Mouse (Mus musculus) neutrophil, adult 5-6 weeks (primary cell): Measurements from ENCODE around the gene Ap1b1. TPM values are rescaled to one million over a fixed set of nuclear protein-coding genes. Genes with fewer than 3 reads are reported as not detected.

Source experiments
- ATAC-seq: fragments of 151-379, 151-347 bp; 2 replicates; pipeline ENCODE4 v1.8.0; 2017; ENCODE audit warnings: mild to moderate bottlenecking, moderate TSS enrichment; ENCODE audit not compliant: insufficient number of reproducible peaks, poor library complexity, low FRiP score, severe bottlenecking; ENCODE audit errors: extremely low read depth
- total RNA-seq: library from RNA; stranded (forward); fragments of 200-1000 nt; gene quantifications from 2 replicates; pipeline ENCODE4 v1.2.3, GENCODE M21; 2017

The Ap1b1 gene
- total RNA-seq, 1 experiment from 2014 or later = 37.9 TPM

DNA sequence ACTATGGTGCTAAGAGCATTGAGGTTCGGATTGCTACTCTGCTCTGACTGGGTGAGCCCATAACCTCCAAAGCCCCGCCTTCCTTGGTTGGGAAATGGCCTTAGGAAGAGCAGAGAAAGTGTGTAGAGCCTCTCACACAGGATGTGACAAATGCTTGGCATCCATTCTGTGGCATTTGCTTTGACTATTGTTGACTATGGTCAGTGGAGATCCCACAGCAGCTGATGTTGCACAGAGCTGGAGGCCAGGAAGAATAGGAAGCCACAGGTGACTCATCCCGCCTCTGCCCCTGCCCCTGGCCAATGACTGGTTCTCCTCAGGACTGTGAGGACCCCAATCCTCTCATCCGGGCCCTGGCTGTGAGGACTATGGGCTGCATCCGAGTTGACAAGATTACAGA is 29.7 kb downstream of the Ap1b1 start:
- ATAC-seq = no peak

DNA sequence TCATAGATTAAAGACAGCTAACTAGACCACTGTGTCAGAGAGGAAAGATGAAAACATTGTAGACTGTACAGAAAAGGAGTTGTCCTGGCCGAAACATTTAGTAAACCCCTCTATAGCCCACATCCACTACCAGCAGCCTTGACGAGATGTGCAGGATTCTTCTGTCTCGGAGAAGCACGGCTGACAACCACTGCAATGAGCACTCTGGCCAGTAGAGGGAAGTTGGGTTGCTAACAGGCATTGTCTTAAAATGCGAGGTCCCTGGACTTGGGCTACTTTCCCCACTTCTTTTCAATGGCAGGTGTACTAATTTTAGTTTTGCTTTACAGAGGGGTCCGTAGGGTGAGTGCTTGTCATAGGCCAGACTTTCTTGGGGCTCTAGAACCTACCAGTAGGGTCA is 30.9 kb downstream of the Ap1b1 start:
- ATAC-seq = no peak

GRCm38 (mm10) chr11:5025108-5025507 is 38.5 kb downstream of the Ap1b1 start:
- no peak for ATAC-seq

DNA sequence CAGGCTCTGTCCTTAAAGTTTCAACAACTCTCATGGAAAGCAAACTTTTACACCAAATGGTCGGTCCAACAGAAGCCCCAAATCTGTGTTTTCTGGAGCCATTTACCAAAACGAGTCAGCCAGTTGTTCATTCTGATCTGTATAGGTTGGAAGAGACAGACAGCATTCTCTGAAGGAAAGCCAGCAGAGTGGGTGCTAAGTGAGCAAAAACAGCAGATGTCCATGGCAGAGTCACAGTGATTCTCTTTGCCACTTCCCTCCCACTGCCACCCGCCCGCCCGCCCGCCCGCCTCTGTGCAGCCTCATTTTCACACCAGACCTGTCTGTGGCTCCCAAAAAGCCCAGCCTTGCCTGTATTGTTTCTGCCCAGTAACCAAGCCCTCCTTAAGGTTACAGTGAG is 41.6 kb downstream of the Ap1b1 start:
- ATAC-seq = no peak

- ATAC-seq = no peak
These were observed 46.1 kb downstream of the Ap1b1 start for GRCm38 (mm10) chr11:5032706-5033105.

GRCm38 (mm10) chr11:5033136-5033535 is 46.5 kb downstream of the Ap1b1 start:
- ATAC-seq = no peak

DNA sequence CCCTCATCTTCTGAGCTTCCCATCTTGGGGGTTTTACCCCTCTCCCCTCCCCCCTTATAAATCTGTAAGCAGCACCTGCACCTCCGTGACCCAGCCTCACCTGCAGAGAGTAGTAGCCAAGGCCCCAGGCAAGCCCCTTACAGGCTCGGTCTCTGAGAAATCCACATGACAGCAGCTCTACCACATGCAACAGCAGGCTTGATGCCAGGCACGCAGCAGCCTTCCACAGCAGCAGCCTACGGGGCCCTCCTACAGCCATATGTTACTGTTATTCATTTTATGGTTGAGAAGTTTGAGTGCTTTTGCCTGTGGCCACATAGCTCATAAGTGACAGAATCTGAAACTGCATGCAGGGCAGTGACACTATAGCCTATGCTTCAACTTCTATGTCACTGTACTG is 48.8 kb downstream of the Ap1b1 start:
- ATAC-seq = no peak

DNA sequence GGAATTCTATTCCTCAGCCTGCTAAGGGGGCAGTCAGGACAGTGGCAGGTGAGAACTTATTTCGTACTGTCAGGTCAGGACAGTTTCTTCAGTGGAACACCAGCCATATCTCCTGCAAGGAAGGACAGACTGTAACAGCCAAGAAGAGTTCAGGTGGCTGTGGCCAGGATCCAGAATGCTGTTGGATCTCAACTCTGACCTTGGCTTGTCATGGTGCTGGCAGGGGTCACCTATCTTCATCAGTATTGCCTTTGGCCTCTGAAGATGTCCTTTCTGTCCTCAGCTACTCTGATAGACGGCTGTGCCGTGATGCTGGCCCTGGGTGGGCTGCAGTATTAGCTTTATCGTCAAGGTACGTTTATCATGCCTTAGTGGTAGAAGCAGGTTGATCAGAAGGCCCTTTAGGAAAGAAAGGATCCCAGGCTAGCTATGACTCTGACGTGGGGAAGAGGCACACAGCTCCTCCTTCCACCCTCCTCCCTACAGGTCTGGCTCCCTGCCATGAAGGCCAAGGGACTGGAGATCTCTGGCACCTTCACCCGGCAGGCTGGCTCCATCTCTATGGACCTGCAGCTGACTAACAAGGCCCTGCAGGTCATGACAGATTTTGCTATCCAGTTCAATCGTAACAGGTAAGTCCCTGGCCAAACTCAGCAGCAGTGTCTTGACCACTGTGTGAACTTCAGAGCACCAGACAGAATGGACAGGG is 50.7 kb downstream of the Ap1b1 start:
- ATAC-seq = no peak

DNA sequence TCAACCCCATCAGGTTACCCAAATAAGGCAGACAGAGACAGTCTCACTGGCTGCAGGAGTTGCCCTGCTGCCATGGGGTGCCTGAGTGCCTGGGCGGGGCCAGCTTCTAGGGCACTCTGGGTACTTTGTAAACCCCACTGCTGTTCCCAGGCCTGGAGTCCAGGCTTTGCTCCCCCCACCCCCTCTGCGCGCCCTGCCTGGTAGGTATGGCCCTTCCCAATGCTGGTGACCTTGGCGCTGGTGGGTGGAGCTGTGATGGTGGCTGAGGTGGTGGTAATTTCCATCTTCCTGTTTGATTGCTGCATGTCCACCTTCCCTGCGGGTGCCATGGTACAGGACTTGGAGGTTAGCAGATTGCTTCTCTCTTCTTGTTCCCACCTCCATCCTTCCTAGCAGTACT is 54.0 kb downstream of the Ap1b1 start:
- ATAC-seq = no peak

DNA sequence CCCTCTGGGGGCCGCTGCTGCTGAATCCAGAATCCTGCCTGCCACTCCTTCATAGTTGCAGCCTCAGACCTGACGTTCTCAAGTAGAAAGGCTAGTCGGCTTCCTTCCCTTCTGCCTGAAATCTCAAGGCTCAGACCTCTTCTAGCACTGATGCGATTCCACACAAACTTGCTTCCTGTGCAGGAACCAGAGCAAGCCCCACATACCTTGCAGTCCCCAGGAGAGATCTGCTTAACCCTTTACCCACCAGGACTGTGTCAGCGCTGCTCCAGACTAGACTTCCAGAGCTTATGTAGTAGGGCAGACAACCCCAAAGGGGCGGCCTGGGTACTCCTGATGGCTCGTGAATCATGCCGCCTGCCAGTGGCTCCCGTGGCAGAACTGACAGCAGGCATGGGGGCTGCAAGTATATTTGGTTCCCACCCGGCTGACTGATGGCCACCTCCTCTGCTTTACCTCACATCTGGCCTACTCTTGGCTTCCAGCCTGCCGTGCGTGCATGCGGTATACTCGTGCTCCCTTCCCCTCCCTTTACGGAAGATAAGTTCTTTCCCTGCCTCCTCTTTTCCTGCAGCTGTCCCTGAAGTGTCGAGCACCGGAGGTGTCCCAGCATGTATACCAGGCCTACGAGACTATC is 54.6 kb downstream of the Ap1b1 start:
- no peak for ATAC-seq

DNA sequence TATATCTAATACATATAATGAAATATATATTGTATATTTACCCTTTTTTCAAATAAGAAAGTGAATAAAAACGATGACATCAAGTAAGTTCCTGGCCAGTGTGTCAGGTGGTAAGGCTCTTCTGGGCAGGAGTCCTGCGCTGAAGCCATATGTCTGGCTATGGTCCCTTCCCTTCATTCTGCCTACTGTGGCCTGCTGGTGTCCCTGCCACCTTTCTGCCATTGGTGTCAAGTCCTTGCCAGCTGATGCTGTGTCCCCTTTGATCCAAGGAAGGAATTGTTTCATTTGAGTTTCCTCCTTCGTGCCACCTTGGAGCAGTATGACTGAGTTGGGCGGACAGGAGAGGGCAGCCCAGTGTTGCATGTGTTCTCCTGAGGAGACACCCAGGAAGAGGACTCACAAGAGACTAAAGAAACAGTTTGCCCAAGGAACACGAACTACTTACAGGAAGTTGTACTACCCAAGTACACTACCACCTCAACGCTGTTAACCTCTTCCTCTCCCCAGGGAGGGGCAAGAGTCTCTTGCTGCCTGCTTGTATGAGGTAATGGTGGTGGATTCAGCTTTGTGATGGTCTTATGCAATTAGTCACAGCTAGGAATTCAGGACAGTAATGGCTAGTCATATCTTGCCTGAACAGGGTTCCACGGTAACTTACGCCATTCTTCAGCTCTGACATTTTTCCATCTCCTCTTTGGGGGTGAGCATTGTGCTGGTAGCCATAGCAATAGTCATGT is 56.2 kb downstream of the Ap1b1 start:
- ATAC-seq = no peak

- ATAC-seq = no peak
These were observed 59.8 kb downstream of the Ap1b1 start for GRCm38 (mm10) chr11:5046321-5046926.

- no peak for ATAC-seq
These were observed 65.0 kb downstream of the Ap1b1 start for GRCm38 (mm10) chr11:5051629-5052028.

GRCm38 (mm10) chr11:5052200-5052854 is 65.7 kb downstream of the Ap1b1 start:
- ATAC-seq = no peak

GRCm38 (mm10) chr11:5054151-5054550 is 67.5 kb downstream of the Ap1b1 start:
- no peak for ATAC-seq

- no peak for ATAC-seq
These were observed 68.2 kb downstream of the Ap1b1 start for GRCm38 (mm10) chr11:5054874-5055273.

- ATAC-seq = no peak
These were observed 69.6 kb downstream of the Ap1b1 start for GRCm38 (mm10) chr11:5055945-5056938.

GRCm38 (mm10) chr11:5057064-5057463 is 70.4 kb downstream of the Ap1b1 start:
- no peak for ATAC-seq
